Comparison of ENCODE assay signal across 9 mouse cellular contexts in genomic region chr11:114923961-114924360, GRCm38 (mm10). TPM values are rescaled to one million over a fixed set of nuclear protein-coding genes. Genes with fewer than 3 reads are reported as not detected.
DNase-seq lines count a peak whose midpoint lies in the region; ATAC-seq and TF ChIP-seq lines count a peak whose summit lies in the region.
"Had no signal": no experiment of that assay in that cellular context is flagged by ENCODE, and none has a peak within 500 bp of the region (broad histone marks: within the 10 kb centered on the region; RNA-seq: fewer than 3 reads in every experiment).

No protein-coding gene starts in this region.

- H3K4me2 ChIP-seq in heart, embryonic 11.5 days, result no peak overlapping the region

- DNase-seq in heart, adult 2 months, result no peak
- DNase-seq in B cell, adult 2 months, result peak; percentile 68 to 69
- DNase-seq in c-Kit-positive CD71-positive TER-119-negative erythroid progenitor cells, embryonic 14.5 days (ENCODE audit: low read depth), result peak; percentile 28
- DNase-seq in gastrocnemius, postnatal 10 days, result no peak
- DNase-seq in ovary, adult 18-20 months (ENCODE audit: low spot score), result no peak
- no peak for DNase-seq in adipocyte (ENCODE audit: low spot score)

- no peaks in the 10 kb centered on the region for H3K79me2 ChIP-seq in heart, adult 2 months (replicated peaks; ENCODE audit: control insufficient read depth, insufficient read depth, low read length)

- no peak overlapping the region for H3K9ac ChIP-seq in heart, adult 2 months (ENCODE audit: low read depth, low read length)
- no peak overlapping the region for H3K9ac ChIP-seq in heart, embryonic 11.5 days (ENCODE audit: low read depth, low read length)

- intact Hi-C loops in heart, adult 2 months (cut with DNase I), result no loop called here

- no peak overlapping the region for H3K4me3 ChIP-seq in heart, adult 2 months
- no peak overlapping the region for H3K4me3 ChIP-seq in heart, embryonic 11.5 days (ENCODE audit: low read depth, low read length)

- TF ChIP-seq CTCF in heart, adult 2 months (IDR thresholded peaks at IDR 0.05), result peak; percentile 54

- no peak for TF ChIP-seq EP300 in heart, adult 2 months (IDR thresholded peaks at IDR 0.05; ENCODE audit: insufficient read depth, low read depth, low read length)

- no peak for ATAC-seq in heart, embryonic 11.5 days (replicated peaks; ENCODE audit: insufficient number of reproducible peaks, low FRiP score, low TSS enrichment)
- peak; percentile 64; the same call in 1 of the 2 replicates for ATAC-seq in megakaryocyte, adult 5-6 weeks (ENCODE audit: poor library complexity, severe bottlenecking)

- no peak for TF ChIP-seq POLR2A in heart, adult 2 months (IDR thresholded peaks at IDR 0.05; ENCODE audit: insufficient read depth, low read depth, low read length)

- no peaks in the 10 kb centered on the region for H3K36me3 ChIP-seq in heart, adult 2 months (ENCODE audit: control insufficient read depth, insufficient read depth, low read length)
- no peaks in the 10 kb centered on the region for H3K36me3 ChIP-seq in heart, embryonic 11.5 days (ENCODE audit: control insufficient read depth, insufficient read depth, low read length)

- H3K27ac ChIP-seq in heart, adult 2 months, result no peak overlapping the region
- H3K27ac ChIP-seq in heart, embryonic 11.5 days (ENCODE audit: low read depth, low read length), result no peak overlapping the region

- H3K27me3 ChIP-seq in heart, adult 2 months (ENCODE audit: control insufficient read depth, insufficient read depth, low read length), result no peaks in the 10 kb centered on the region
- H3K27me3 ChIP-seq in heart, embryonic 11.5 days (ENCODE audit: control insufficient read depth, insufficient read depth, low read length), result no peaks in the 10 kb centered on the region

- no peaks in the 10 kb centered on the region for H3K9me3 ChIP-seq in heart, embryonic 11.5 days (replicated peaks; ENCODE audit: control insufficient read depth, low read length)

- H3K4me1 ChIP-seq in heart, adult 2 months (ENCODE audit: control insufficient read depth, insufficient read depth, low read length), result no peaks in the 10 kb centered on the region
- H3K4me1 ChIP-seq in heart, embryonic 11.5 days (ENCODE audit: control insufficient read depth, insufficient read depth, low read length), result peaks cover 5% of the 10 kb centered on the region

- 70% methylated on average over 4 of the region's 4 CpGs for WGBS in heart, adult 2 months
- WGBS in heart, embryonic 11.5 days (ENCODE audit: insufficient replicate concordance), result 67% methylated on average over 4 of the region's 4 CpGs

RNA-seq across cellular contexts. Expression of gene Cd300lb, which starts 10.2 kb away (rescaled TPM):
- total RNA-seq in heart, adult 2 months (2021), result under 1 TPM; 0.70 to 0.75 TPM
- 0.61 and 0.70 TPM in 2 replicates for polyA plus RNA-seq in heart, adult 2 months (2012; rRNA removed)
- polyA plus RNA-seq in heart, embryonic 11.5 days (2014; fragmentation: Nextera tagmentation; extraction: Ambion mirVana), result 1.7 and 2.4 TPM in 2 replicates
- total RNA-seq in megakaryocyte, adult 5-6 weeks (2015), result 107 TPM in 2 replicates
- 82.9 and 97.3 TPM in 2 replicates for total RNA-seq in megakaryocyte, adult 5-6 weeks (2017)
- total RNA-seq in gastrocnemius, postnatal 10 days (2021), result under 1 TPM; 0.35 to 0.47 TPM

RNA-seq across cellular contexts. Expression of gene Cd300a, which starts 34.1 kb away (rescaled TPM):
- under 1 TPM; 0.77 to 0.89 TPM for total RNA-seq in heart, adult 2 months (2021)
- 1.1 TPM in 2 replicates for polyA plus RNA-seq in heart, adult 2 months (2012; rRNA removed)
- polyA plus RNA-seq in heart, embryonic 11.5 days (2014; fragmentation: Nextera tagmentation; extraction: Ambion mirVana), result 0.84 and 1.4 TPM in 2 replicates
- total RNA-seq in megakaryocyte, adult 5-6 weeks (2015), result 38.1 and 38.5 TPM in 2 replicates
- 71.1 and 83.8 TPM in 2 replicates for total RNA-seq in megakaryocyte, adult 5-6 weeks (2017)
- total RNA-seq in gastrocnemius, postnatal 10 days (2021), result 1 to 10 TPM; 1.1 to 1.2 TPM

RNA-seq across cellular contexts. Expression of gene Cd300c, which starts 45.0 kb away (rescaled TPM):
- not detected for total RNA-seq in heart, adult 2 months (2021)
- polyA plus RNA-seq in heart, adult 2 months (2012; rRNA removed), result not detected in 2 replicates
- polyA plus RNA-seq in heart, embryonic 11.5 days (2014; fragmentation: Nextera tagmentation; extraction: Ambion mirVana), result not detected in 2 replicates
- 8.6 and 13.3 TPM in 2 replicates for total RNA-seq in megakaryocyte, adult 5-6 weeks (2015)
- total RNA-seq in megakaryocyte, adult 5-6 weeks (2017), result 1.3 and 3.1 TPM in 2 replicates
- total RNA-seq in gastrocnemius, postnatal 10 days (2021), result not detected
- polyA plus RNA-seq: heart, embryonic 16.5 days had no signal

Comparison
In these comparisons a context has a peak if more than half of its experiments do, and no peak if none do; other contexts are left out.
1. DNase-seq: peak in B cell, adult 2 months (2 of 2) and c-Kit-positive CD71-positive TER-119-negative erythroid progenitor cells, embryonic 14.5 days (single experiment); none in heart, adult 2 months (0 of 2), gastrocnemius, postnatal 10 days (single experiment), ovary, adult 18-20 months (single experiment) and adipocyte (single experiment).
2. RNA of gene Cd300lb, which starts 10.2 kb away (total RNA-seq): 82.9 to 107 TPM in megakaryocyte, adult 5-6 weeks; 0.70 to 0.75 TPM in heart, adult 2 months and 0.35 to 0.47 TPM in gastrocnemius, postnatal 10 days; every median in the first group is over 10 times any median in the second.
3. RNA of gene Cd300a, which starts 34.1 kb away (total RNA-seq): 38.1 to 83.8 TPM in megakaryocyte, adult 5-6 weeks; 1.1 to 1.2 TPM in gastrocnemius, postnatal 10 days and 0.77 to 0.89 TPM in heart, adult 2 months; every median in the first group is over 10 times any median in the second.